In the genomic region with DNA sequence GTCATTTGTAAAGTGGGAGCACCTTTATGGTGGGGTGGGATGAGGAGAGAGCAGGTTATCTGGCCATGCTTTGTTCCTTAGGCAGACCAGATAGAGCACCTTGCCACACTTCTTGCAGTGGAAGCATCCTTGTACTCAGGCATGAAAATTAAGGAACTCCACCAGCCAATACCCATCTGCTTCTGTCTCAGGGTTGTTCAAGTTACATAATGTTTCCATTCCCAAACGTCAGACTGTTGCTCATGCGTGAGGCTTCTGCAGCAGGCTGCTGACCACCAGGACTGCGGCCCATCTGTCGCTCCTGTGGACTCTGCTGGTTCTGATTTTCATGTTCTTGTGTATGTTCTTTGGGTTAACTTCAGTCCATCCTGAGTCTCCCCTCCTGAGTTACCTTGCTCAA, we compare ENCODE assay signal across 26 mouse cellular contexts. TPM values are rescaled to one million over a fixed set of nuclear protein-coding genes. Genes with fewer than 3 reads are reported as not detected.
DNase-seq lines count a peak whose midpoint lies in the region; TF ChIP-seq lines count a peak whose summit lies in the region.
"Had no signal": no experiment of that assay in that cellular context is flagged by ENCODE, and none has a peak within 500 bp of the region (broad histone marks: within the 10 kb centered on the region; RNA-seq: fewer than 3 reads in every experiment).

No protein-coding gene starts in this region.

- H3K27me3 ChIP-seq in forebrain, embryonic 10.5 days (ENCODE audit: poor library complexity, severe bottlenecking), result no peaks in the 10 kb centered on the region
- H3K27me3 ChIP-seq: embryonic facial prominence, embryonic 12.5 days; forebrain, embryonic 15.5 days; heart, embryonic 15.5 days; limb, embryonic 12.5 days; liver, embryonic 15.5 days had no signal

- WGBS in forebrain, embryonic 10.5 days, result 94% methylated on average over 4 of the region's 4 CpGs

- peak; percentile 39 for DNase-seq in cerebellum, adult 11-12 months
- DNase-seq in cerebellum, postnatal 10 days, result no peak
- peak; percentile 8 for DNase-seq in gastrocnemius, adult 2 months
- DNase-seq in gastrocnemius, postnatal 14 days, result no peak
- peak; percentile 42 for DNase-seq in cerebellum, adult 9-11 months
- no peak for DNase-seq in spleen, postnatal 10 days (ENCODE audit: low spot score in 2 of 2)
- no peak for DNase-seq in forebrain, embryonic 10.5 days (ENCODE audit: extremely low spot score, low spot score)
- DNase-seq: adrenal gland, postnatal 25 days; embryo, embryonic 11 days; gastrocnemius, postnatal 10 days; heart, adult 11 months; kidney, adult 2 months; kidney, postnatal 4 days; lung, embryonic 14.5 days; lung, postnatal 14 days; spleen, adult 18-20 months; thymus, adult 18-20 months; thymus, postnatal 25 days had no signal

- no peak overlapping the region for H3K27ac ChIP-seq in gastrocnemius, adult 2 months
- no peak overlapping the region for H3K27ac ChIP-seq in forebrain, embryonic 10.5 days
- H3K27ac ChIP-seq: embryonic facial prominence, embryonic 12.5 days; forebrain, embryonic 15.5 days; heart, embryonic 10.5 days; heart, embryonic 15.5 days; kidney, postnatal 0 days; limb, embryonic 12.5 days; liver, embryonic 15.5 days; stomach, postnatal 0 days had no signal

- no peak overlapping the region for H3K4me3 ChIP-seq in gastrocnemius, adult 2 months
- no peak overlapping the region for H3K4me3 ChIP-seq in forebrain, embryonic 10.5 days
- H3K4me3 ChIP-seq: embryonic facial prominence, embryonic 12.5 days; forebrain, embryonic 15.5 days; heart, embryonic 10.5 days; heart, embryonic 15.5 days; limb, embryonic 12.5 days; liver, embryonic 15.5 days had no signal

- H3K36me3 ChIP-seq in forebrain, embryonic 10.5 days (replicated peaks), result peaks cover 99% of the 10 kb centered on the region

- no peak for TF ChIP-seq CTCF in gastrocnemius, adult 2 months (IDR thresholded peaks at IDR 0.05)

- H3K9me3 ChIP-seq in forebrain, embryonic 10.5 days, result no peaks in the 10 kb centered on the region
- H3K9me3 ChIP-seq: embryonic facial prominence, embryonic 12.5 days; forebrain, embryonic 15.5 days; heart, embryonic 10.5 days; heart, embryonic 15.5 days; limb, embryonic 12.5 days; liver, embryonic 15.5 days had no signal

- intact Hi-C loops in gastrocnemius, adult 2 months (cut with DNase I), result no loop called here
- intact Hi-C loops in gastrocnemius, postnatal 14 days (cut with DNase I; ENCODE audit: low total_unique reads), result no loop called here

- H3K4me1 ChIP-seq in forebrain, embryonic 10.5 days, result no peaks in the 10 kb centered on the region
- H3K4me1 ChIP-seq: embryonic facial prominence, embryonic 12.5 days; forebrain, embryonic 15.5 days; heart, embryonic 10.5 days; heart, embryonic 15.5 days; limb, embryonic 12.5 days had no signal

RNA-seq across cellular contexts. Expression of a gene that starts 35.4 kb away (rescaled TPM):
- 10 to 100 TPM; 50.8 to 67.8 TPM for total RNA-seq in gastrocnemius, adult 2 months (2021)
- 10 to 100 TPM; 49.4 to 49.6 TPM for total RNA-seq in gastrocnemius, postnatal 14 days (2021)
- 147 and 152 TPM in 2 replicates for polyA plus RNA-seq in forebrain, embryonic 10.5 days (2016; fragmentation: Nextera tagmentation; extraction: Ambion mirVana)

Comparison
In these comparisons a context has a peak if more than half of its experiments do, and no peak if none do; other contexts are left out.
1. DNase-seq: peak in cerebellum, adult 11-12 months (single experiment), gastrocnemius, adult 2 months (single experiment) and cerebellum, adult 9-11 months (single experiment); none in cerebellum, postnatal 10 days (0 of 2), gastrocnemius, postnatal 14 days (single experiment), spleen, postnatal 10 days (0 of 2) and forebrain, embryonic 10.5 days (single experiment).